Mouse (Mus musculus) mouse embryonic stem cell (cell line): ENCODE measurements around the gene Rtp2.

Source experiments
- in situ Hi-C, 2 experiments: fragments of 300-500 bp; cut with MboI; formaldehyde crosslinking; loops; 1 replicate in 1 of 2; 3 replicates in 1 of 2; pipeline ENCODE4 v1.14.3; 2019 to 2020; ENCODE audit warnings: low sequenced_read_pairs in 2 of 2, low pct_unique_long_range_greater_than_20kb in 1 of 2, mixed read lengths in 1 of 2; ENCODE audit not compliant: unreplicated experiment in 1 of 2

Rtp2 gene

GRCm38 (mm10) chr16:23932294-23932693 is at the start of gene Rtp2:
Rtp2 (minus strand) TSS chr16:23932394.
- in situ Hi-C loops, result no loop called here

- in situ Hi-C loops, result loop anchor here (5.0 to 25.0 kb wide), 4 partner anchors 331 to 1084 kb away; no protein-coding TSS in a partner anchor
These were observed 49.0 kb upstream of the Rtp2 start for GRCm38 (mm10) chr16:23980991-23981720.

- in situ Hi-C loops, result loop anchor here (5.0 to 25.0 kb wide), 4 partner anchors 332 to 1084 kb away; no protein-coding TSS in a partner anchor
These were observed 48.1 kb upstream of the Rtp2 start for GRCm38 (mm10) chr16:23980201-23980870.

GRCm38 (mm10) chr16:23979446-23979845 is 47.3 kb upstream of the Rtp2 start:
- in situ Hi-C loops, result loop anchor here in 1 of 2 experiments (25.0 kb wide), 1 partner anchor 333 kb away; no protein-coding TSS in a partner anchor

GRCm38 (mm10) chr16:23978495-23978894 is 46.3 kb upstream of the Rtp2 start:
- in situ Hi-C loops, result loop anchor here in 1 of 2 experiments (25.0 kb wide), 1 partner anchor 334 kb away; no protein-coding TSS in a partner anchor

- in situ Hi-C loops, result loop anchor here in 1 of 2 experiments (25.0 kb wide), 1 partner anchor 335 kb away; no protein-coding TSS in a partner anchor
These were observed 45.5 kb upstream of the Rtp2 start for GRCm38 (mm10) chr16:23977732-23978131.

GRCm38 (mm10) chr16:23976196-23976595 is 44.0 kb upstream of the Rtp2 start:
- in situ Hi-C loops, result loop anchor here in 1 of 2 experiments (25.0 kb wide), 1 partner anchor 336 kb away; no protein-coding TSS in a partner anchor

GRCm38 (mm10) chr16:23973635-23974367 is 41.6 kb upstream of the Rtp2 start:
- in situ Hi-C loops, result no loop called here

- in situ Hi-C loops, result no loop called here
These were observed 40.7 kb upstream of the Rtp2 start for GRCm38 (mm10) chr16:23972901-23973300.

- in situ Hi-C loops, result no loop called here
These were observed 40.0 kb upstream of the Rtp2 start for GRCm38 (mm10) chr16:23972126-23972740.

- in situ Hi-C loops, result no loop called here
These were observed 37.7 kb upstream of the Rtp2 start for GRCm38 (mm10) chr16:23969919-23970318.

GRCm38 (mm10) chr16:23968888-23969287 is 36.7 kb upstream of the Rtp2 start:
- in situ Hi-C loops, result no loop called here

GRCm38 (mm10) chr16:23967301-23967700 is 35.1 kb upstream of the Rtp2 start:
- in situ Hi-C loops, result no loop called here

GRCm38 (mm10) chr16:23966066-23966465 is 33.9 kb upstream of the Rtp2 start:
- in situ Hi-C loops, result no loop called here

- in situ Hi-C loops, result no loop called here
These were observed 32.6 kb upstream of the Rtp2 start for GRCm38 (mm10) chr16:23964706-23965367.

GRCm38 (mm10) chr16:23963896-23964668 is 31.9 kb upstream of the Rtp2 start:
- in situ Hi-C loops, result no loop called here

- in situ Hi-C loops, result no loop called here
These were observed 30.2 kb upstream of the Rtp2 start for GRCm38 (mm10) chr16:23962401-23962800.
